Mouse (Mus musculus) A20 (cell line): ENCODE results near the gene Neu2.

Experiments used
- DNase-seq: peaks from one replicate; pipeline ENCODE4 v3.0.0-alpha.2; 2011; ENCODE audit warnings: low read depth, low spot score

Gene Neu2

DNA sequence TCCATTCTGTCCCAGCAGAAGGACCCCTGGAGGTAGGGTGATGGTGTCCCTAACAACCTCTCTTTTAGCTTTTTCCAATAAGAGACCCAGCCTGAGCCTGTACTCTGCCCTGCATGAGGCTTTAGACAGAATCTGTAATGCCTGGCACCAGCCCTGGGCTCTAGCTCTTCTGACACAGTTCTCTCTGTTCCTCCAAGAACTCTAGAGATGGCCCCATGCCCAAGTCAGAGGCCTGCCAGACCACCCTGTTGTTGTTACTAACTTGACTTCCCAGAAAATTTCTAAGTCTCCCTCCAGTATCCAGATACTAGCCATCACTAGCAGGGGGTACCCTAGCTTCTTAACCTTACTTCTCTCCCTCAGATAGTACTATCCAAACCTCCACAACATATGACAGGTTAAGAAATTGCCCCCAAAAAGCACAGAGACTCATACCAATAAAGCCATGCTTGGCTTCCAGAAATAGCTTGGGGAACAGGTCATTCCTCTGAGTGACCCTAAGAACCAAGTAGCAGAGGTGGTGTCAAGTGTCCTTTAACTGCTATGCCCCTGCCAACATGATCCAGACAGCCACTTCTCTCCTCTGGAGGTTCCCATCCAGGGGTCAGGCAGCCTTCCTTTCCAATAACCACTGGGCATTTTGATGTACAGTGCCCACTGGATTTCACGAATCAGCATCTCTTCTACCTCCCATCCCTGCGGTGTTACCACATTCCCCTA is 105.0 kb downstream of the Neu2 start:
- DNase-seq: no peak

DNA sequence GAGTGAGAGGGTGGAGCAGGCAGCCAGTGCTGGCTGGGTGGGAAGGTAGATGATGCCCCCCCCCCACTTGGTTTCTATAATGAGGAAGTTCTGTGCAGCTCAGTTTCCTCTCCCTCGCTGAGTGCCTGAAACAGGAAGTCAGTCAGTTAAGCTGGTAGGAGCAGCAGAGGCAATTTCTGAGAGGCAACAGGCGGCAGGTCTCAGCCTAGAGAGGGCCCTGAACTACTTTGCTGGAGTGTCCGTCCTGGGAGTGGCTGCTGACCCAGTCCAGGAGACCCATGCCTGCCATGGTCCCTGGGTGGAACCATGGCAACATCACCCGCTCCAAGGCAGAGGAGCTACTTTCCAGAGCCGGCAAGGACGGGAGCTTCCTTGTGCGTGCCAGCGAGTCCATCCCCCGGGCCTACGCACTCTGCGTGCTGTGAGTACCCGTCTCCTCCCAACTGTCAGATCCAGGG is 110.6 kb downstream of the Neu2 start, which contains the start of gene Inpp5d:
Gene Inpp5d (plus strand): TSS at position 102 of the 458 bp plus-strand sequence.
- peak; percentile 92 for DNase-seq

DNA sequence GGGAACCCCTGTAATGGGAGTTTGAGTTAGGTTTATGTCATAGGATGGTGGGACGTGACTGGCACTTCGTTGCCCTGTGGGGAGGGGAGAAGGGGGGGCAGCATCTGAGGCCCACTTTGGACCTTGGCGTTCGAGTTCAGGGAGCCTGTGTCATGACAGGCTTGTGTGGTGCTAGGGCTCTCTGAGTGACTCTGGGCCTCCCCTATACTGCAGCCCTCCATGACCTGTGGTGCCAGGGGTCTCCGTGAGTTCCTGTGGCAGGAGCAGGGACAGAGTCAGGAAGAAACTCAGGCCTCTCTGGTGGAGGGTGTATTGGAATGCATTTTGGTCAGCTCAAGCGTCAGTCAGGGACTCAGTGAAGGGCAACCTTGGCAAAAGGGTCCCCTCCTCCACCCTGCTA is 111.0 kb downstream of the Neu2 start:
- DNase-seq: no peak

DNA sequence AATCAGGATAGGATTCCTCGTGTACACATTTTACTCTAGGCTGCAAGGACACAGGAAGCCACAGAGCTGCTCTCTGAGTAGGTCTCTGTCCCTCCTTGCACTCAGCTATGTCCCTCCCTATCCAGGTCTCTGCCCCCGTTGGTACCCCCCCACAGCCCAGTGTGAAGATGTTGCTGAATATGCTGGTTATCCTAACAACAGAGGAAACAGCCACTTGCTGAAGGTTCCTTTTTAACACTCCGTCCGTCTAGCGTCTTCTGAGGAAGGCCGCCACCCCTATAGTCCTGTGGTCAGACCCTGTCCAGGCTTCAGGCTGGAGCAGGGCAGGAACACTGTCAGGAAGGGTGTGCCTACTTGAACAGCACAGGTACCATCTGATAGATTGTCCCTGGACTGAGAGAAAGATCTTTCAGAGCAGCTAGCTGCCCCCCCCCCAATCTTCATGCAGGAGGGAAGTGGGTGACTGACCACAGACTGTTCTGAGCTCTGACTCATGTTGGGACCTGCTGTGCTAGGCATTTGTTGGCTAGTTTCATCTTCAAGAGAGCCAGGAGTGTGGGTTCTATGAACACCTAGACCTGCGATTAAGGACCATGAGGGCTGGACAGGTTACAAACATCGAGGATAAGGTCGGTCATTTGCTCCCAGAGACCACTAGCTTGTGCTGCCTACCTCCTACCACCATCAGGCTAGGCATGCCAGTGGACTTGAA is 111.6 kb downstream of the Neu2 start:
- peak; percentile 73 for DNase-seq

DNA sequence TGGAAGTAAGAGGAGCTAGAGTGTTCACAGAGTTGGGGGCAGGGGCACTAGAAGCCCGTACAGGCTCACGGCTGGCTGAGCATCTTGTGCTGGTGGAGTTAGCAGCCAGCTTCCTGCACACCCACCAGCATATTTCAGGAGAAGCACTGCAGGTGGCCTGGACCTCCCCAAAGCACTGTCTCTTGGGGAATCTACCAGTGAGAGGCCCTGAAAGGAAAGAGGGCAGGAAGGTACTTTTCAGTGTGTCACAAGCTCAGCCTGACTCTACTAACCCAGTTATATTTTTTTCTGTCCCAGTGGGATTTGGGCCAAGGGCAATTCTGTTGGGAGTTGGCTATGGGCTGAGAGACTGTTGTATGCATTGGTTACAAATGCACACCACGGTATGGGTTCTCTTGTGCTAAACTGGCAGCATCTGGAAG is 112.2 kb downstream of the Neu2 start:
- DNase-seq: peak; percentile 77

DNA sequence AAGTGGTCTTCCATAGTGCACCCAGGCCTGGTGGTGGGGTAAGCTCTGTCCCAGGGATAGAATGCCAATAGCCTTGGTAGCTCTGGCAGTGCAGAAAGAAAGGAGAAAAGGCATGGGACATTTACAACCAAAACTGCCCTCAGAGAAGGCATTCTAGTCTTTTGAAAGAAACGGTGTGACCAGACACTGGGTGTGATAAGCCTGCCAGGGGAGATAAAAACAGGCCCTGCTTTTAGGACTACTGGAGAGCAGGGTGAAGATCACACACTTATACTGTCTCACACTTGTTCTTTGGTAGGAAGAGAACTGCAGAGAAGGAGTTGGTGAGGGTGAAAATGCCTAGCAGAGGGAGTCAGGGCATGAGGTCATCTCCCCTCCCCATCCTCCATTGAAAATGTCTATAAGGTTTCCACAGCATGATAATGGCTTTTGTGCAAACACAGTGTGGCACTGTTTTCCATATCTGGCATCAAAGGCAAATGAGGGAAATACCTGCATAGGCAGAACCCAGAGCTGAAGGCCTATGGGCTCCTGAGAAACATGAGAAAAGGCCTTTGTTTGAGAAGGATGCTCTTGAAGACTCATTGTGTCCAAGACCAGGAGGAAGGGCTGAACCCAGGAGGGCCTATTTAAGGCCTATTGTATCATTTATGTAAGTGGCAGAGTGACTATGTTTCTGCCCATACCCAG is 114.4 kb downstream of the Neu2 start:
- DNase-seq: peak; percentile 45

DNA sequence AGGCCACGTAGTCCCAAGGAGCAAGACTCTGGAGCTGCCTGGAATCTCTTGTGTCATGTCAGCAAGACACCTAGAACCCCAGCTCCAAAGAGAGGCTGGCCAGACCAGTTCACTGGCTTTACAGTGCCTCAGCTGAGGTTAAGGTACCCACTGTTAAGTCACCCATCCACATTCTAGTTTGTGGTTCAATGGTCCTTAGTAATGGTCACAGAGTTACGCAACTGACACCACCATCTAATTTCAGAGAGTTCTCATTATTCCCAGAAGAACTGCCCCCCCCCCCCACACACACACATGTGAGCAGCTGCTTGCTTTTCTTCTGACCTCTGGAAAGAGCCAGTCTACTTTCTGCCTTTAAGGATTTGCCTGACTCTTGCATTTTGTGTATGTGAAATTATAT is 115.1 kb downstream of the Neu2 start:
- no peak for DNase-seq

DNA sequence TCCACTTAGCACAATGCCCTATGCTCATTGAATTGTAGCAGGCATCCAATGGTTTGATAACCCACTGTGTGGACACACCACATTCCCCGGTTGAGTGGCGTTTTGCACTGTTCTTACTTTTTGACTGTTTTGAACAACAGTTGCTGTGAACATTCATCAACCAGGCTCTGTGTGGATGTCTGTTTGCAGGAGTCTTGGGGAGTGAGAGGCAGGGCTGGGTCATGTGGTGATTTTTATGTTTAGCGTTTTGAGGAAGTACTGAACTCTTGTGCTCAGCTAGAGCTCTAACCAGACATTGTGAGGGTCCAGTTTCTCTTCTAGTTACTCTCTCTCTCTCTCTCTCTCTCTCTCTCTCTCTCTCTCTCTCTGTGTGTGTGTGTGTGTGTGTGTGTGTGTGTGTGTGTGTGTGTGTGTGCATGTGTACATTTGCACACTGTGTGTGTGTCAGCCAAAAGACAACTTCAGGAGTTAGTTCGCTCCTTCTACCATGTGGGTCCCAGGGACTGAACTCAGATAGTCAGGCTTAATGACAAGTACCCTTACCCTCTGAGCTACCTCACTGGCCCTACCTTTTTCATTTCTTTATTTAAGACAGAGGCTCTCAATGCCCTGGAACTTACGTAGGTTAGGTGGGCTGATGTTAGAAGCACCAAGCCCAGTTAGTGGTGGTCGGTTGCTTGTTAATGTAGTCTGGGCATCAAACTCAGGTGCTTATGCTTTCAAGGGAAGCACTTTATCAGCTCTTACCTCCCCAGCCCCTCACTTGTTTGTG is 115.8 kb downstream of the Neu2 start:
- peak; percentile 77 for DNase-seq

DNA sequence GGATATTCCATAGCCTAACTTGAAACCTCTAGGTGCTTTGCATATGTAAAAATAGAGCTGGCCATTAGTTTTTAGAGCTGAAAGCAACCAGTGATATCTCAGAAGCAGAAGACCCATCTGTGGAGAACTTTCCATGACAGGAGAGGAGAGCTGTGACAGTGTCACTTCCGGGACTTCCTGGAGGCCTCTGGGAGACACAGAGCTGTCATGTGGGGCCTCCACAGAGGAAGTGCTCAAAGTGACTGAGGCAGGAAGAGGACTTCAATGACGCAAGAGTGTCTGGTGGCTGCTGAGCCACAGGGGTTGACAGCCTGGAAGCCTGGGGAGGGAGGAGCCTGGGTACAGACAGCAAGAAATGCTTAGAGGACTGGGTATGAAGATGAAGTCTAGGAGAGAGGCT is 116.7 kb downstream of the Neu2 start:
- DNase-seq: peak; percentile 80

DNA sequence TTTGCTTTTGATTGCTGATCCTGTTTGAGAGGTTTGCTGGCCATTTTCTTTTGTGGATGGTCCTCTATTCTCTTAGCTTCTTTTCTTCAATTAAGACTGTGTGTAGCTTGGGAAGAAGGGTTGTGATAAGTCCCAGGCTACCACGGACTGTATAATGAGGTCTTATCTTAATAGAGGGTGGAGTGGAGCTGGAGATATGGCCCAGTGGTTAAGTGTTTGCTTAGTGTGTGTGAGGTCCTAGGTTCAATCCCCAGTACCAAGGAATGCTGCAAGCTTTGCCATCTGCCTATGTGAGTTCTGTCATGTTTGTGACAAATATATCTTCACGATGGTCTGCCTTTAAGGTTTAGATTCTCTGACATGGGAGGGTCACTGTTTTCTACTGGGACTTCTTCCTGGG is 118.4 kb downstream of the Neu2 start:
- DNase-seq: no peak

DNA sequence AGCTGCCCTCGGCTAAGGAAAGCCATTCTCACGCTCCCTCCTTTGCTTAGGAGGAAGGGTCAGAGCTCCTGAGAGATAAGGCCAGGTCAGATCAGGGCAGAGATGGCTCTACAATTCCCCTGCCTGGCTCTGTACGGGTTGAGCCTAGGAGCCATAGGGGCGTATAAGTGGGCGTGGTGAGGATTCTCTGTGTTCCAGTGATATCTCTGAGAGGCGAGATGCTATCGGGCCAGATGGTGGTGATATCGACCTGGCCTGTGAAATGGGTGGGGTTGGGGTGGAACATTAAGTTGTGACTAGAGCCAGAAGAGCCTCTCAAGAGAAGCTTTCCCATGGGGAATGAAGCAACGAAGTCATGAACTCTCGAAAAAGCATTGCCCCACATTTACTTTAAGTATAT is 121.9 kb downstream of the Neu2 start:
- DNase-seq: peak; percentile 43

DNA sequence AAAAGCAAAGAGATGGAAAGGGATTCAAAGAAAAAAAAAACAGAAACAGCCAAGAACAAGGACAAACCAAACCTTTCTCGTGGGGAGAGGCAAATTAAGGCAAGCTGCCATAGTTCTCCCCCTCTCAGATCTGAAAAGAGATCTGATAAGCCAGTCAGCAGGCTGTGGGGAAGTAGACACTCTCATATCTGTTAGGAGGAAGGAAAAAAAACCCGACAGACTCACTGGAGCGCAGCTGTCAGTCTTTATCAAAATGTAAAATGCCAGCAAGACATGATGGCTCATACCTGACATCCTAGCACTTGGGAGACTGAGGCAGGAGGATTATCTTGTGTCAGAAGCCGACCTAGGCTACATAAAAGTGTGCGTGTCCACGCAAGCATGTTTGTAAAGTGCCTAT is 122.5 kb downstream of the Neu2 start:
- DNase-seq: peak; percentile 77

DNA sequence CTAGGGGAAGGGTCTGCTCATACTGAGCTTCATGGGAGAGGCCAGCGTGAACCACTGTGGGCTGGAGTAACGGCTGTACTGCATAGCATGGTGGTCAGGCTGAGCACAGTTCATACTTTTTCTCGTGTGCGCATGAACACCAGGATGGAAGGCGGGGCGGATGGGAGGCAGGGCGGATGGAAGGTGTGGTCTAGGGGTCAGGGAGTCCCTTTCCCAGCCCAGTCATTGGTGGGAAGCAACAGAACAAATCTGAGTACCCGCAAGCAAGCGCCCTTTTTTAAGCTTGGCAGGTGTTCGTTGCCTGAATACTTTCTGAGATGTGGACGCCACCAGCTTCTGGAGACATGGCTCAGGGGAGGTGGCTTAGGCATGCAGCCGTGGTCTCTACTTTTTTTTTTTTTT is 127.0 kb downstream of the Neu2 start:
- peak; percentile 87 for DNase-seq

DNA sequence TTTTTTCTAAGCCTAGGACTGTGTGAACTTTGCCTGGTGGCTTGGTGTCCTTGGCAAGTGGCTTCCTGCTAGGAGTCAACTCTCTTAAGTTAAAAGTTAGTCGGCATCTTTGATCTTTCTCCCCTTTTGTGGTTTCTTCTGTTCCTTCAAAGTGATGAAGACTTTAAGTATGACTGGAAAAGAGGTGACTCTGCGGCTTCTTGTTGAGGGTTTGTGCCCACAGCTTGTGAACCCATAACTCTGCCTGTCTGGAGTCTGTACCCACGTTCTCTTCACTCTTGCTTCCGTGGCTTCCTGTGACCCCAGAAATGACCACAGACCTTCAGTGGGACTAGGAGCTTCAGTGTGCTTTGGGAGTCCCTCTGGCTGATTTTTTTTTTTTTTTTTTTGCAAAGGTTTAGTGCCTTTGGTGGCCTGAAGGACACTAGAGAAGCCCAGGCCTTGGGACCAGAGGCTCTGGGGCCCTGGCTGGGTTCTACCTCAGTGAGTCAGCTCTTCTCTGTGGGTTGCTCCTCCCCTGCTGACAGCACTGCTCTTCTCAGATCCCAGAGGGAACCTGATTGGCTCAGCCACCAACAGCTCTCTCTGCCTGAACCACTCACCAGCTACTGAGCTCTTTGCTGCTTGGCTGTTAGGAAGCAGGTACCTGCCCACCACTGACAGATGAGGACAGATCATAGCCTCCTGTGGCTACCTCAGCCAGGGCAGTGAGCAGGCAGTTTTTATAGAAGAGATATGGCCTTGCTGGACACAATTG is 127.6 kb downstream of the Neu2 start:
- peak; percentile 94 for DNase-seq

DNA sequence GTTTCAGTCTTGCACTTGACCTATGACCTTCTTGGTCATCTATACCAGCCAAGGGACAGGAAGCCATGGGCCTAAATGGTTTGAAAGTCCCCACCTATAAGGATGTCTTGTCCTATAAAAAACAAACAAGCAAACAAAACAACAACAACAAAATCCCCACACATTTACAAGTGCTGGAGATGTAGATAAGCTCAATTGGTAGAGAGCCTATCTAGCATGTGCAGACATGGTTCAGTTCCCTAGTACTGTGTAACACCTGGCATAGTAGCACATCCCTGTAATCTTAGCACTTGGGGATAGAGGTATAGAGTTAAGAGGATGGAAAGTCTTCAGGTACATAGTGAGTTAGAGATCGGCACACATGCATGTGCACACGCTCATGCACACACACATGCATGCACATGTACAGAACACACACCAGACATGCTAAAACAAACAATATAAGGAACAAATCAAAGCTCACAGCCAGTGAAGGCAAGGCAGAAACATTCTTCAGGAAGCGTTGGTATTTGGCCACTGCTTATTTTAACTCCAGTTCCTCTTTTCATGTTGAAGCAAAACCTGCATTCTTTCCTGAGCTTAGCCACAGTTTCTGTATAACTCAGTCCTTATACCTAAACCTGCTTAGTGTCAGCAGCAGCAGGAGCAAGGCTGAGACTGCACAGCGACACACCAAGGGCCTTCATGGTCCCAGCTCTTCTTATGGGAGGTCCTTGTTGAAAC is 128.3 kb downstream of the Neu2 start:
- peak; percentile 84 for DNase-seq

DNA sequence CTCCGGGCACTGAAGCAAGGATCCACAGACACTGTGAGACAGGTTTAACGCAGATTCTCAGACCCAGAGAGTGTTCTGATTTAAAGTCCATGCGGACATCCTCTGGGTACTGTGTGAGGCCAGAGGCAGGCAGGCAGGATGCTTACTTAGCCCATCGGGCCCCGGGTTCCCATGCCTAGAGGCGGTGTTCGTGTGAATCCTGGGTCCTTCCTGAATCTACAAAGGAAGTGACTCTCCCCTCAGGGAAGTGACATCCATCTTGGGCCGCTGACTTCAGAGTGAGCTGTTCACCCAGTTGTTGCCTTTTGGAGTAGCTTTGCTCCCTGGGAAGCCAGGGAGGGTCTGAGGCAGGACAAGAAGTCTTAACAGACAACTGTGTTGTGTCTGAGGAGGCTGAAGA is 130.0 kb downstream of the Neu2 start:
- no peak for DNase-seq

DNA sequence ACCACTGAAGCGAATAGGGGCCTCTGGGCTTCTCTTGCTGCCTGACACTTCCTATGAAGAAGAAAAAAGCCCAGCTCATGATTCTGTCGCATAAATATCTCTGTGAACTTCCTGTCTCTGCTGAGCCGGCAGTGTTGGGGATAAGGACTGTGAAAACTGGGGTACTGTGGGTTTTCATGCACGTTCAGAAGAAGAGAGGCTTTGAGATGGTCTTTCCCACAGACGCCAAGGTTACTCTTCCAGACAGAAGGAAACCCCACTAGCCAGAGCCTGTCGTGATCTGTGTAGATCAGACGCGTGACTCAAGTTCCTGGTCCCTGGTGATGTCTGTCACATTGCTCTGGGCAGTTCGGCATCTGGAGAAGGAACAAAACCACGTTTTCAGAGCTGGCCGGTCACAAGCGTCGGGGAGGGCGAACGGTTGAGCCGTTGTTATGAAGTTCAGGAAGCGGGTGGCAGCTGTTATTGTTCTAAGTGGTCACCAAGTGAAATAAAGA is 130.5 kb downstream of the Neu2 start:
- DNase-seq: no peak

DNA sequence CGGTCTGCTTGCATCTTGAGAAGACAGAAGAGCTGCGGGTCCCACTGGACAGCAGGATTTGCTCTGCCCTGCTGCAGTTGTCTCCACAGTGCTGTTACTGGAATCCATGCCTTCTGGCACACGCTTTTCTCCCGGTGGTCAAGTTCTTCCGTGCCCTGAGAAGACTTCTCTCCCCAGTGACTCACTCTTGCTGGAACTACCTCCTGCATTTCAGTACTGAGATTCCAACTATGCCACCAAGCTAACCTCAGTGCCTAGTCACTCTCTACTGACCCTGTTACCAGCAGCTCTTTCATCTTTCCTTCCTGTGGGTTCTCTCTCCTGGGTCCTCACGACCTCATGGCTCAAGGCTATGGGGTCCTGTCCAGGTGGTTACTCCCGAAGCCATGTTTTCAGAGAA is 133.3 kb downstream of the Neu2 start:
- DNase-seq: no peak

DNA sequence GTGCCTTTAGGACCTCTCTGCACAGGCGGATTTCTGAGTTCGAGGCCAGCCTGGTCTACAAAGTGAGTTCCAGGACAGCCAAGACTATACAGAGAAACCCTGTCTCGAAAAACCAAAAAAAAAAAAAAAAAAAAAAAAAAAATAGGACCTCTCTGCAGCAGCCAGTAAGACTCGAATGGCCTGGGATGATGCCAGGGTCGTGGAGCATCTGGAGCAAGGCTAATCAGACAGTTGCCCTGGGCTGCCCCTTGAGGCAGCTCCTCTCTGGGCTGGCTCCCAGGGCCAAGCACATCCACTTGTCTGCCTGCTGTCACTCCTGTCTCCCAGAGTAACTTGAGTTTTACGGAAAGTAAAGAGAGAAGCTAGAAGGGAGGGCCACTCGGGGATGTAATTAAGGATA is 135.4 kb downstream of the Neu2 start:
- no peak for DNase-seq

DNA sequence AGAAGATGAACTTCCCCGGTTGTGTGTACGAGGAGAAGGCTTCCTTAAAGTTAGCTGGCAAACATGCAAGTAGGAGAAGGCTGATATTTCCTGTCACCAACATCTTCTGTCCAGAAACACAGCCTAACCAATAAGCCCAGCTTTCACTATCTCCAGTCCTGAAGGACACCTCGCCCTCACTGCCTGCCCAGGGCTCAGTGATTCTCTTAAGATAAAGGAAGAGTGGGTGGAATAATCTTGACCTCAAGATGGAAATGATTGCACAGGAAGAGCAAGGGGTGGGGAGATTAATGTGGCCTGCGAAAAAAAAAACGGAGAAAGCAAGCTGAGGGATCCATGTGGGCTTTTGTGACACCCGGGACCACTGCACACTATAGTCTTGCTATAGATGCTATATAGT is 136.1 kb downstream of the Neu2 start:
- DNase-seq: no peak
